Mouse (Mus musculus): ENCODE measurements around the gene Kcnn1.
"Not testable (repeated sequence)": the region's sequence is repeated elsewhere in the genome, so short reads cannot be mapped to it uniquely, and the experiment has no call there.

Kcnn1 gene

GRCm38 (mm10) chr8:70862824-70863641 is at the start of gene Kcnn1:
Kcnn1 (minus strand) TSS chr8:70863258.
- peak; percentile 4 for DNase-seq

DNA sequence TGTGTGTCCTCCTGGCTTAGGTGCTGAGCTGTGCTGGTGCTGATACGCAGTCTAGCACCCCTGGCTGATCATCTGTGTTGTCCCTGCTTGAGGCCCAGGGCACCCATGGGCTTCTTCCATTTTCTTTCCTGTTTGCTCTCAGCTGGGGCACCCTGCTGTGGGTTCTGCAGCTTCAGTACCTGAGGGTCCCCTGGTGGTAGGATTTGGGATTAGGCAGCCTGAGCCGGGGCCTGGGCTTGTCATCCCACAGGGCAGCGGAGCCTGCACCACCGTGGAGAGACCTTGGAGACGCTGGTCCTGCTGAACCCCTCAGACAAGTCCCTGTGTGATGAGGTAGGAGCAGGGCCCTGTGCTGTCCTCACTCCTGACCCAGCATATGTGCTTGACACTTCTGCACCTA is 48.5 kb upstream of the Kcnn1 start:
- DNase-seq, result no peak

GRCm38 (mm10) chr8:70907518-70907917 is 44.5 kb upstream of the Kcnn1 start:
- no peak for DNase-seq

DNA sequence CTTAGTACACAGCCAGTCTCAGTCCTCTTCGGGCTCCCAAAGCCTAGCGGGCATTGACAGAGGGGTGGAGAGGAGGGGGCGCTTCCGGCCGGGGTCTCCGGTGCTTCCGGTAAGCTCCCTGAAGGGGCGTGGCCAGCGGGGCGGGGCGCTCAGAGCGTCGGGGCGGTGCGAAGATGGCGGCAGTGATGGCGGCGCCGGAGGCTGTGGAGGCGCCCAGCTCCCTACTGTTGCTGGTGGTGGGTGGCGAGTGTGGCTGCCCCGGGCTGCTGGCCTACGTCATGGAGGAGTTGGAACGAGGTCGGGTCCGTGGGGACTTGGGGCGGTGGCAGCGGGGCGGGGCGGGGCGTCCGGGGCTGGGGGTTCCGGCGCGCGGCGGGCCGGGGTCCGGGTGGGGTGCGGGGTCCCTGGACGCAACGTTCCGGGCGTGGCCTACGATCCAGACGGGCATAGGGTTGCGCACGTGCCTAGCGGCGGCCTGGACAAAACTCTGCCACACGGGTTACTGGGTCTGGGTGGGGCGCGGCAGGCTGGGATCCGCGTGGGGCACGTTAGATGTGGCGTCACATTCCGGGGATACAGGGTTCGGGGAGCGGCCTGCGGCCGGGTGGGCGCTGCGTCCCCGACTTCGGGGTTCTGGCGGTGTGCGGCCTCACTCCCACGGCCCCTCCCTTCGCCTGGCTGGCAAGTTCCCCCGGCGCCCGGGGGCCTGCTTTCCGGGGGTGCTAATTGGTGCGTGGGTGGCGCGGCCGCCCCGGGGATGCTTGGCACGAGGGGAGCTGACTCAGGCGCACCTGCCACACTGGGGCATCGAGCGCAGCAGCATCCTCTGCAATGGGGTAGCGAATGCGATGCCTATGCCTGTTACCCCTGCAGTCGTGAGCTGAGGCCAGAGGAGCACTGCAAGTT is 43.0 kb upstream of the Kcnn1 start, which contains the start of gene Map1s:
TSS of gene Map1s (plus strand) at position 102 of the 906 bp plus-strand sequence.
- peak; percentile 89 for DNase-seq

- DNase-seq, result no peak
These were observed 42.4 kb upstream of the Kcnn1 start for GRCm38 (mm10) chr8:70905463-70905830.

DNA sequence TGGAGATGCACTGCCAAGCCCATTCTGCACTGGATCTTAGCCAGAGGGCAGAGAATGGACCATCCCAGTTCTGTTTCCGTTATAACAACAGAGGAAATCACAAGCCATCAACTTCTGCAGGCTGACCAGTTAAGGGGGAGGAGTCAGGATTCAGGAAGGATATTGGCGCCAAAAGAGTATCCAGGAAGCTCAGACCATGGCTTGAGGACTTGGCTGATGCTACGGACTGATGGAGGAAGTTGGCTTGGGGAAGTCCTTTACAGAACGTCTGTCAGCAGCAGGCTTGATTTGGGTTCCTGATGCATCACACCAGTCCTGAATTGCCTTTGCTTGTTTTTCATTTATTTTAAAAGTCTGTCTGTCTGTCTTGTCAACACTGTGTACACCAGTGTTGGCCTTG is 41.5 kb upstream of the Kcnn1 start:
- DNase-seq, result no peak

DNA sequence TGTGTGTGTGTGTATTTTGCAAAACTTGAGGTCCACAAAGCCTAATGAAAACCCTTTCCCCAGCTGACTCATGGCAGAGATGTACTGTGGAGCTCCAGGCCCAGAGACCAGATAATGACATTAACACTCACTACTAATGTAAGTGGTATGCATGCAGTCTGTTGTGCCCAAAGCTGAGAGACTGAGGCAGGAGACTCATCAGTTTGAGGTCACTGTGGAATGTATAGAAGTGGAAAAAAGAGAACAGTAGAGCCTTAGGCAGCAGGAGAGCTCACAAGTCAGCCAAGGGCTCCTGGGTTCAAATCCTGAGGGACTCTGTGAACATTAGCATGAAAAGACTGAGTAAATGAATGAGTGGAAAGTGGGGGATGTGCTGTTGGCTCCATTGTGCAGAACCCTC is 40.5 kb upstream of the Kcnn1 start:
- no peak for DNase-seq

DNA sequence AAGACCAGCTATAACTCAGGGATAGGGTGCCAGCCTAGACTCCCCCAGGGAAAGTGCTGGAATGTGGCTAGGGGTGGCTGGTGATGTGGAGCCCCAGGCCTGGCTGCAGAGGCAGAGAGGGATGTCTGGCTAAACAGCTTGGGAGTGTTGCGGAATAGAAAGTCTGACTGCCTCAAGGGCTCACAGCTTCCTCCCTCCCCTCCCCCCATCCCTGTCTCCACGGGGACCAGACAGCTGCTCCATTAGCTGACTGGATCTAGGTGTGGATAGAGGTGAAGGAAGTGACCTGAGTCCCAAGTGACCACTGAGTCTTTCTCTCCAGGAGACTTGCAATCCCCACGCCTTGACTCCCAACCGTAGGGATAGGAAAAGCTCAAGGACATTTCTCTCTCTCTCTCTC is 40.1 kb upstream of the Kcnn1 start:
- DNase-seq, result no peak

DNA sequence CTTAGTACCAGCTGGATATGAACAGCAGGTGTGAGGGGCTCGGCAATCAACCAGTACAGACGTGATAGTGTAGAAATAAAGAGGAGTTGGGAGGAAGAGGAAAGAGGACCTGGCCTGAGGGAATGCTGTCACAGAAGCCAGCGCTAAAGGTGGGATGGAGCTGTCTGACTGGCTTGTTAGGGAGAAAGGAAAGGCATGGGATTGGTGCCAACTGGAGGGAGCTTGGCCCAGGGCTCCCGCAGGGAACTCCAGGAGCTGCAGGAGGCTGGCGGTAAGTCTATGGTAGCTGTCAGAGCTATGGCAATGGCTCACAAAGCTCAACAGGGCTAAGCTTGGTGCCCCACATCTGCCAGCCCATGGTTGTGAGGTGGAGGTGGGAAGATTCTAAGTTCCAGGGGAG is 39.2 kb upstream of the Kcnn1 start:
- no peak for DNase-seq

- DNase-seq, result no peak
These were observed 37.9 kb upstream of the Kcnn1 start for GRCm38 (mm10) chr8:70900872-70901387.

DNA sequence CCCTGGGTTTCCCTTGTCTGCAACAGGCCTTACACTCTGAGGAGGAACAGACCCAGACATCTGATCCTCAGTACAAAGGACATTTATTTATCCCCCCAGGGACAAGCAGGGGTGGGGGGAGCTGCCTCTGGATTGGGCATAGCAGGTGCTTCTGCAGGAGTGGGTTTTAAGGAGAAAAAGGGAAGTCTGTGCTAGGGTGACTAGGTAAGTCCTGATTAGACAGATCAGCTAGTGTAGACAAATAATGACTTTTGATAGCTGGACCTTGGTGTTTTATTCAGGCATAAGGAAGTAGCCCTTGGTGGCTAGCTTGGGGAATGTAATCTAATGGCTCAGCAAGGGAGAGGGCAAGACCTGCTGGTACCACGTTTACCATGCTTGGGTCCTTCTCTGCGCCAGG is 36.2 kb upstream of the Kcnn1 start:
- DNase-seq, result no peak

GRCm38 (mm10) chr8:70898661-70899198 is 35.7 kb upstream of the Kcnn1 start:
- DNase-seq, result no peak

DNA sequence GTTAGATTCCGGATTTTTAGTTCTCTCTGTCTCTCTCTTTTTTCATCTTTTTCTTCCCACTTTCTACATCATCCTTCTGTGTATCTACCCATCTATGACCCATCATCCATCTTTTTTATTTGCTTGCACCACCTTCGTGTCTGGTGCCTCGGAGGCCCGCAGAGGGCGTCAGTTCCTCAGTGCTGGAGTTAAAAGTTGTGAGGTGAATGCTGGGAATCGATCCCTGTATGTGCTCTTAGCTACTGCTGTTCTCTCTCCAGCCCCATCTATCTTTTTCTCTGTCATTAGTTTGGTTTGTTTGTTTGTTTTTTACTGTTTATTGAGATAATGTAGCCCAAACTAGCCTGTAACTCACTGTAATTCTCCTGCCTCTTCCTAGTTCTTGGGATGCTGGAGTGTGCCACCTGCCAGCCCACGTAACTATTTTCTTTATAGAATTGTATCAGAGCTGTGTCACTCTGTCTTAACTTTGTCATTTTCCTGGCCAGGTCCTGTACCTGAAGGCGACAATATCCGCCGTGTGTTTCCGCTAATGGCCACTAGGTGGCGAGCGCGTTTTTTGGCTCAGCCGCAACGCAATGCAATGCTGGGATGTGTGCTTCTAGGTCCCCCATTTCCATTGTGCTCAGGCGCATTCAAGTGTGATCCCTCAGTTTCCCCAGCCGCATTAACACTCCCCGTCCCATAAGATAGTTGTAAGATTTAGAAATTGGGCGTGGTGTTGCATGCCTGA is 34.8 kb upstream of the Kcnn1 start:
- peak; percentile 89 for DNase-seq

DNA sequence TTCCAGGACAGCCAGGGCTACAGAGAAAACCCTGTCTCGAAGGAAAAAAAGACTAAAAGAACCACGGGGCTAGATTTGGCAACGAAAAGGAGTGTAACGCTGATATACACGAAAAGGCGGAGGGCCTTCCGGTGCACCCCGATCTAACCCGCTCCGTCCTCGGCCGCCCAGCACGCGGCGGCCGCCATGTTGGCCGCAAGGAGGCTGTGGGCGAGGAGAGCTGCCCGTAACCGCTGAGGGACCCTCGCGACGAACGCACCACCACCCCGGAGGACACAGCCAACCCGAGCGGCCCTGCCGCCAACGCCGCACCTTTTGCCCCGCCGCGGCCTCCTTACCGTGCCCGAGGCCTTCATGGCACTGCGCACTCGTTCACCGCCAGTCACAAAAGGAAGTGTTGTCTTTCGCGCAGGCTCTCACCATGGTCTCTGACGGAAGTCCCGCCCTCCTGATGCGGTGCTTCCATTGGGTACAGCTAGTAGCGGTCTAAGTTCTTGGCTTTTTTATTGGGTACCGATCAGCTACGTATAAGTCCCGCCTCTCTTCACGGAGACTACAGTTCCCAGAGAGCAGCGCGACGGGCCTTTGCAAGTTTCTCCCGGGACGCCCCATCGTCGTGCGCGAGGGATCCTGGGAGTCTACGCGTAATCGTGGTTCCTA is 34.1 kb upstream of the Kcnn1 start, which contains the start of gene Rpl18a:
TSS of gene Rpl18a (minus strand) at position 392 of the 660 bp plus-strand sequence.
- DNase-seq, result peak; percentile 97

GRCm38 (mm10) chr8:70896316-70897020 is 33.4 kb upstream of the Kcnn1 start:
- DNase-seq, result no peak

DNA sequence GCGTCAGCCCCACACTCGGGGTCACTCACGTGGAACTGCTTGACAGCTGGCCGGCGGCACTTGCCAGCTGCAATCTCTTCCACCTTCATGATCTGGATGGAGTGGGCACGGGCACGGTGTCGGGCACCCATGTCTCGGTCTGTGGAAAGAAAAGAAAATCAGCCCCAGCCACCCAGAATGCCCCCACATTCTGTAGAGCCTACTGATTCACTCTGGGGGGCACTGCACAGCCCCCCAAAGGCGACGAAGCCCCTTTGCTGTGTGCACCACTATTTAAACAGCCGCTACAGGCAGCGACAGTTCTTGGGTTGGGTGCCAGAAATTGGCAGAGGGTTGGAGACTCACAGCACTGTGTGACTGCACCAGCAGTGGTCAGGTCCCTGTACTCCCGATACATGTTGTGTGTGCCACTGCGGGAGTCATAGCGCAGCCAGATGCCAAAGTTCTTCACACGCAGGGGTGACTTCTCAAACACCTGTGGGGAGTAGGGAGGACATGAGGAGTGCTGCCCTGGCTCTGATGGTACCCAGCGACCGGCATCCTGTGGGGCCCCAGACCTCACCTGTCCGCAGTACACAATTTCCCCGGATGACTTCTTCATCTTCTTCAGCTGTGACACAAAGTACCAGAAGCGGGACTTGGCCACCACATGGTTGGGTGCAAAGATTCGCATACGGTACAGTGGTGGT is 32.7 kb upstream of the Kcnn1 start:
- DNase-seq, result not testable (repeated sequence)

GRCm38 (mm10) chr8:70894771-70895545 is 31.9 kb upstream of the Kcnn1 start:
- no peak for DNase-seq

DNA sequence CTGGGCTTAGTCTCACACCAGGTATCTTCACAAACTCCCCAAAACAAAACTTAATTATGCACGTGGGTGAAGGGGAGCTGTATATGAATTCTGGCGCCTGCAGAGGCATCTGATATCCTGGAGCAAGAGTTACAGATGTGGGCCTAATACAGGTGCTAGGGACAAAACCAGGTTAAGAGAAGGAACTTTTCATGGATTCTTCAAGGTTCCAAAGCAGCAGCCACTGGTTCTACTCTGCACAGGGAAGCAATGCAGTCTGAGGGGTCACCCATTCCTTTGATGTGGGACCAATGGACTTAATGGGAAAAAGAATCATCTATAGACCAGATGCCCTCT is 31.3 kb upstream of the Kcnn1 start:
- DNase-seq, result no peak

- DNase-seq, result peak; percentile 88
These were observed 30.8 kb upstream of the Kcnn1 start for GRCm38 (mm10) chr8:70893656-70894384.
